Mouse (Mus musculus) liver, embryonic 14.5 days (tissue): ENCODE data around the gene Uba3.

Experiments
- CTCF ChIP-seq: IDR thresholded peaks from 2 replicates; pipeline ENCODE4 v1.5.1; 2016; ENCODE audit warnings: antibody characterized with exemption, low read depth, control low read depth
- EP300 ChIP-seq: IDR thresholded peaks from 2 replicates; pipeline ENCODE4 v1.6.1; 2016; ENCODE audit warnings: antibody characterized with exemption, low read depth

GRCm38 (mm10) chr6:97178491-97179366 is 26.7 kb downstream of the Uba3 start, which contains the start of gene Tmf1:
- no peak for TF ChIP-seq EP300
- TF ChIP-seq CTCF: 0 out of 2 replicates have a peak, but pooled peaks have one; percentile 2
